Mouse (Mus musculus): Measurements from ENCODE around the gene Tubb4b. TPM values are rescaled to one million over a fixed set of nuclear protein-coding genes. Genes with fewer than 3 reads are reported as not detected.

Gene Tubb4b
- total RNA-seq, 2 experiments from 2014 or later, result 269 to 385 TPM

GRCm38 (mm10) chr2:25173821-25174220 is 50.7 kb downstream of the Tubb4b start:
- no peak for ATAC-seq (ENCODE audit: poor library complexity, severe bottlenecking)

DNA sequence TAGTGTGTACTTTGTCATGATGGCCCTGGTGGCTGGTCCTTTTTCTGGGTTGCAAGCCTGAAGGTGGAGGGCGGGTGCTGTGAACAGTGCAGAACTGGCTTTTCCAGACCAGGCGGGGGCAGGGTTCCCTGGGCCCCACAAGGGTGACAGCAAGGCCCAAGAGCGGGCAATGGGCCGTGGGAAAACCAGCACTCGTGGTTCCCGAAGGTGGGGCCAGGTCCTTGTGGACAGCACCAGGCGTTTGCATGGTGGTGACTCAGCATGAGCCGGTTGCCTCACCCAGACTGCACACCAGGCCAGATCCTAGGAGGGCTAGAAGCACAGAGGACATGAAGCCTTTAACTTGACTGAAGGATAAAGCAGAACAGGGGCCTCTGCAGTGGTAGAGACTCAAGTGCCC is 51.9 kb downstream of the Tubb4b start:
- peak; percentile 67 for ATAC-seq (ENCODE audit: poor library complexity, severe bottlenecking)

Other genes with a start within 250 kb of the Tubb4b start
Only the 30 nearest of the 33 such genes appear.
- gene Nsmf, start 170.3 kb downstream of the Tubb4b start, total RNA-seq (2015), result 6.0 and 6.9 TPM in 2 replicates
- 6.4 and 10.8 TPM in 2 replicates for gene Nsmf, start 170.3 kb downstream of the Tubb4b start, total RNA-seq (2017)
- not detected in 2 replicates for gene Entpd8, start 144.4 kb downstream of the Tubb4b start, total RNA-seq (2015)
- gene Entpd8, start 144.4 kb downstream of the Tubb4b start, total RNA-seq (2017), result not detected in 2 replicates
- not detected in 2 replicates for gene Noxa1, start 129.6 kb downstream of the Tubb4b start, total RNA-seq (2015)
- gene Noxa1, start 129.6 kb downstream of the Tubb4b start, total RNA-seq (2017), result not detected in 2 replicates
- 1.1 TPM in 1 of 2 replicates, not detected in the other for gene Nrarp, start 43.9 kb downstream of the Tubb4b start, total RNA-seq (2015)
- 0.22 and 0.28 TPM in 2 replicates for gene Nrarp, start 43.9 kb downstream of the Tubb4b start, total RNA-seq (2017)
- gene Tor4a, start 27.8 kb downstream of the Tubb4b start, total RNA-seq (2015), result 17.4 and 19.7 TPM in 2 replicates
- gene Tor4a, start 27.8 kb downstream of the Tubb4b start, total RNA-seq (2017), result 25.1 and 29.6 TPM in 2 replicates
- gene Nelfb, start 13.2 kb downstream of the Tubb4b start, total RNA-seq (2015), result 21.4 and 23.8 TPM in 2 replicates
- gene Nelfb, start 13.2 kb downstream of the Tubb4b start, total RNA-seq (2017), result 30.1 and 36.5 TPM in 2 replicates
- not detected in 2 replicates for gene Stpg3, start 10.1 kb downstream of the Tubb4b start, total RNA-seq (2015)
- not detected in 2 replicates for gene Stpg3, start 10.1 kb downstream of the Tubb4b start, total RNA-seq (2017)
- gene Fam166a, start 6.0 kb downstream of the Tubb4b start, total RNA-seq (2015), result 0.20 and 0.57 TPM in 2 replicates
- gene Fam166a, start 6.0 kb downstream of the Tubb4b start, total RNA-seq (2017), result not detected in 2 replicates
- not detected in 2 replicates for gene Slc34a3, start 9.7 kb upstream of the Tubb4b start, total RNA-seq (2015)
- not detected in 2 replicates for gene Slc34a3, start 9.7 kb upstream of the Tubb4b start, total RNA-seq (2017)
- gene Rnf224, start 12.1 kb upstream of the Tubb4b start, total RNA-seq (2015), result not detected in 2 replicates
- not detected in 2 replicates for gene Rnf224, start 12.1 kb upstream of the Tubb4b start, total RNA-seq (2017)
- 0.14 TPM in 1 of 2 replicates, not detected in the other for gene Rnf208, start 17.6 kb upstream of the Tubb4b start, total RNA-seq (2015)
- not detected in 2 replicates for gene Rnf208, start 17.6 kb upstream of the Tubb4b start, total RNA-seq (2017)
- gene Cysrt1, start 17.8 kb upstream of the Tubb4b start, total RNA-seq (2015), result not detected in 2 replicates
- not detected in 2 replicates for gene Cysrt1, start 17.8 kb upstream of the Tubb4b start, total RNA-seq (2017)
- 4.7 TPM in 2 replicates for gene AL732309.1, start 22.2 kb upstream of the Tubb4b start, total RNA-seq (2015)
- 1.7 TPM in 1 of 2 replicates, not detected in the other for gene AL732309.1, start 22.2 kb upstream of the Tubb4b start, total RNA-seq (2017)
- gene Tmem203, start 30.7 kb upstream of the Tubb4b start, total RNA-seq (2015), result 8.4 and 13.1 TPM in 2 replicates
- gene Tmem203, start 30.7 kb upstream of the Tubb4b start, total RNA-seq (2017), result 7.4 and 10.9 TPM in 2 replicates
- 7.5 and 10.5 TPM in 2 replicates for gene Tprn, start 37.9 kb upstream of the Tubb4b start, total RNA-seq (2015)
- 5.2 and 6.0 TPM in 2 replicates for gene Tprn, start 37.9 kb upstream of the Tubb4b start, total RNA-seq (2017)
- 159 TPM in 2 replicates for gene Ssna1, start 47.7 kb upstream of the Tubb4b start, total RNA-seq (2015)
- 61.1 and 86.0 TPM in 2 replicates for gene Ssna1, start 47.7 kb upstream of the Tubb4b start, total RNA-seq (2017)
- gene Anapc2, start 47.8 kb upstream of the Tubb4b start, total RNA-seq (2015), result 28.9 and 40.5 TPM in 2 replicates
- 25.1 and 32.1 TPM in 2 replicates for gene Anapc2, start 47.8 kb upstream of the Tubb4b start, total RNA-seq (2017)
- gene Tmem210, start 63.4 kb upstream of the Tubb4b start, total RNA-seq (2015), result not detected in 2 replicates
- gene Tmem210, start 63.4 kb upstream of the Tubb4b start, total RNA-seq (2017), result not detected in 2 replicates
- not detected in 2 replicates for gene Lrrc26, start 65.2 kb upstream of the Tubb4b start, total RNA-seq (2015)
- gene Lrrc26, start 65.2 kb upstream of the Tubb4b start, total RNA-seq (2017), result not detected in 2 replicates
- not detected in 2 replicates for gene Grin1, start 94.5 kb upstream of the Tubb4b start, total RNA-seq (2015)
- gene Grin1, start 94.5 kb upstream of the Tubb4b start, total RNA-seq (2017), result not detected in 2 replicates
- 14.8 TPM in 2 replicates for gene Man1b1, start 107.6 kb upstream of the Tubb4b start, total RNA-seq (2015)
- 36.8 and 40.8 TPM in 2 replicates for gene Man1b1, start 107.6 kb upstream of the Tubb4b start, total RNA-seq (2017)
- gene Dpp7, start 131.7 kb upstream of the Tubb4b start, total RNA-seq (2015), result 25.1 and 30.5 TPM in 2 replicates
- 27.8 and 50.7 TPM in 2 replicates for gene Dpp7, start 131.7 kb upstream of the Tubb4b start, total RNA-seq (2017)
- gene Uap1l1, start 141.0 kb upstream of the Tubb4b start, total RNA-seq (2015), result 34.4 and 36.0 TPM in 2 replicates
- 11.0 and 12.6 TPM in 2 replicates for gene Uap1l1, start 141.0 kb upstream of the Tubb4b start, total RNA-seq (2017)
- gene Sapcd2, start 147.6 kb upstream of the Tubb4b start, total RNA-seq (2015), result 4.9 and 5.5 TPM in 2 replicates
- 3.6 and 4.6 TPM in 2 replicates for gene Sapcd2, start 147.6 kb upstream of the Tubb4b start, total RNA-seq (2017)
- not detected in 2 replicates for gene Entpd2, start 171.2 kb upstream of the Tubb4b start, total RNA-seq (2015)
- gene Entpd2, start 171.2 kb upstream of the Tubb4b start, total RNA-seq (2017), result not detected in 2 replicates
- not detected in 2 replicates for gene Npdc1, start 174.6 kb upstream of the Tubb4b start, total RNA-seq (2015)
- not detected in 2 replicates for gene Npdc1, start 174.6 kb upstream of the Tubb4b start, total RNA-seq (2017)
- 10.1 and 11.6 TPM in 2 replicates for gene Fut7, start 198.6 kb upstream of the Tubb4b start, total RNA-seq (2015)
- 20.4 and 21.5 TPM in 2 replicates for gene Fut7, start 198.6 kb upstream of the Tubb4b start, total RNA-seq (2017)
- gene Abca2, start 204.0 kb upstream of the Tubb4b start, total RNA-seq (2015), result 25.5 and 33.3 TPM in 2 replicates
- 12.0 and 13.0 TPM in 2 replicates for gene Abca2, start 204.0 kb upstream of the Tubb4b start, total RNA-seq (2017)
- gene Clic3, start 232.1 kb upstream of the Tubb4b start, total RNA-seq (2015), result not detected in 2 replicates
- not detected in 2 replicates for gene Clic3, start 232.1 kb upstream of the Tubb4b start, total RNA-seq (2017)
- 36.3 and 36.5 TPM in 2 replicates for gene Paxx, start 236.4 kb upstream of the Tubb4b start, total RNA-seq (2015)
- 25.7 and 29.6 TPM in 2 replicates for gene Paxx, start 236.4 kb upstream of the Tubb4b start, total RNA-seq (2017)

All from megakaryocyte, adult 5-6 weeks (primary cell).